Mouse (Mus musculus): ENCODE measurements around the gene Mxd1.
A peak's percentile ranks its signal among the peaks of the same experiment; 100 is the strongest.

The Mxd1 gene

DNA sequence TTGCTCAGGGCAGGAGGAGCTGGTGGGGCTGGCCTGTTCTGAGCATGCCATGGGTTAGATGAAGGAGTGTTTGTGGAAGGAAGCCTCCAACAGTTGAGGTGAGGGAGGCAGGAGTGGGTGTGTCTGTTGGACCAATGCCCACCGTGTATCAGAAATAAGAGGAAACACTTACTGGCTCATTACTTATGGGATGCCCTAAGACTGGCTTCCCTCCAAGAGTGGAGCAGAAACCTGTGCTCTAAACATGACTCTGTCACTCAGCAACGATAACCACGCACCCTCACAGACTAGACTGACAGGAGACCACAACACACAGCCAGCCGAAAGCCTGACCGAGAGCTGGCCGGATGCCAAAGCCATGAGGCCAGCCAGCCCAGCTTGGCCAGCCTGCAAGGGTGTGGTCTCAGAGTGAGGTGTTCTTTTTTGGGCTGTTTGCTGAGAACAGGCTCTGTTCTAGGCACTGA lies 69.0 kb downstream of the Mxd1 start:
- peak; percentile 81 to 89 for DNase-seq (ENCODE audit: low spot score in 2 of 2)

DNA sequence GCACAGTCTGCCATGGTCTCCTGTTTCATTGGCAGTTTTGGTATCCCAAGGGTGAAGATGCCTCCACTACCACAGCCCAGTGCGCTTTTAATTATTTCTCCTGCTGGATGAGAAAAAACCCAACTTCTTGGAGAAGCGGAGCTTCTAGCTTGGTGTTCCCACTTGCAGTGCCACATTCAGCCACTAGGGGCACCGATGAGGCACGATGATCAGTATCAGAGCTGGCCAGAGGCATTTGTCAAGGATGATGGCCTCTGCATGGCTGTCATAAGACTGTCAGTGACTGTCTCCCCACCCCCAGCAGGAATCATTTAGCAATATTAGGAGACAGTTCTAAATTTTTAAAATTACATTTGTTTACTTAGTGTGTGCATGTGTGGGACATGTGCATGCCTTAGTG lies 69.8 kb downstream of the Mxd1 start:
- peak; percentile 94 to 97 for DNase-seq (ENCODE audit: low spot score in 2 of 2)

GRCm38 (mm10) chr6:86598742-86599193 lies 70.2 kb downstream of the Mxd1 start:
- DNase-seq (ENCODE audit: low spot score in 2 of 2), result no peak

Data from spleen, postnatal 10 days (tissue).